Mouse (Mus musculus): ENCODE results near the gene Cfdp1. TPM values are rescaled to one million over a fixed set of nuclear protein-coding genes. Genes with fewer than 3 reads are reported as not detected.
"Not testable (repeated sequence)": the region's sequence is repeated elsewhere in the genome, so short reads cannot be mapped to it uniquely, and the experiment has no call there.

Gene Cfdp1
- total RNA-seq, 2 experiments from 2014 or later: 100 to 101 TPM

DNA sequence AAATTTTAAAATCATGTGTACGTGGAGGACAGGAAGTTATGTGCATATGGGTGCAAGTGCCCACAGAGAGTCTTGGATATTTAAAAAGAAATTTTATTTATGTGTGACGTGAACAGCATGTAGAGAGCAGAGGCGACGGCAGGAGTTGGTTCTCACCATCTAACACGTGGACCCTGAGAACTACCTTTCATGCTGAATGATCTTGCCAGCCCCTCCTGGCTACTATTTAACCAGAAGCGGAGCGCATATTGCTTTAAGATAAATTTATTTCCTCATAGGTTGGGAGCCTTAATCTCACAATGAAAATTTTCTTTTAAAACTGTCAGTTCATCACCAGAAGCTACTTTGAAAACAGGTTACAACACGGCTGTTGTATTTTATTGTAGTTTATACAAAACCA, 10.6 kb upstream of the Cfdp1 start:
- DNase-seq (ENCODE audit: low spot score in 2 of 2): no peak

DNA sequence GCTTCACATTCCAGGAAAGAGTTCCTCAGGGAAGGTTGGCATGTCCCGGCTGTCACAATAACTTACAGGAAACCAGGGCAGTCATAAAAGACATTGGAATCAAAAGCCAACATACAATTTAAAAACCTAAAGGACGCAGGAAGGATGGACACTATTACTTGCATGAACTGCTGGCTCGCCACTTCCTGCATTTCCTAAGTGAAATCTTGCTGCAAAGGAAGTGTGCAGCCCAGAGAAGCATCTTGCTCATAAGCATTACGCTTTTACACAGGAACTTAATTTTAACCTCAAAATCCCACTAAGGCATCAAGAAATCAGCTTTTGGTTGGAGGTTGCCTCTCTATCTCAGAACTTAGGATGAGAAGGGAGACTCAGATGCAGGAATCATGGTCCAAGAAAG, 9.2 kb upstream of the Cfdp1 start:
- no peak for DNase-seq (ENCODE audit: low spot score in 2 of 2)

DNA sequence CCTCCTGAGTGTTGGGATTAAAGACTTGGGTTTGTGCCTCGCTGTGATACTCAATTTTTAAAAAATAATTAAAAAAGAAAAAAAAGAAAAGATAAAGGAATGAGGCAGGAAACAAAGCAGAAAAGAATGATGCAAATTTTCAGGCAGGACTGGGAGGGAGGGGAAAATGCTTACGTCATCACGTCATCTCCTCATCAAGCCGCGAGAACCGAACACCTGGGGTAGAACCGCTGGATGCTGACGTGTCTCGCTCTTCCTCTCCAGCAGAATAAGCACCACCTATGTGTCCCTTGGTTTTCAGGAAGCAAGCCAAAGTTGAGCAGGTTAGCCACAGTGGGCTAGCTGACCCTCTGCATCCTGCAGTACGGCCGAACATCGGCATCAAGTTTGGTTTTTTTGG, 1.9 kb upstream of the Cfdp1 start:
- DNase-seq (ENCODE audit: low spot score in 2 of 2): no peak

DNA sequence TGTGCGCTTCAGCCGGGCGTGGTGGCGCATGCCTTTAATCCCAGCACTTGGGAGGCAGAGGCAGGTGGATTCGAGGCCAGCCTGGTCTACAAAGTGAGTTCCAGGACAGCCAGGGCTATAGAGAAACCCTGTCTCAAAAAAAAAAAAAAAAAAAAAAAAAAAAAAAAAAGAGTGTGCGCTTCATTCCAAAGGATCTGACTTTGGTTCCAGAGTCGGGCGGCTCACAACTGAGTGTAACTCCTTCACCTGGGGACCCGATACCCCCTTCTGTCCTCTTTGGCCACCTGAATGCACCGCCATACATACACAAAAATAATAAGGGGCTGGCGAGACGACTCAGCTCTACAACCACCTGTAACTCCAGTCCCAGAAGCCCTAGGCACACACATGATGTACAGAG, 872 bp downstream of the Cfdp1 start:
- not testable (repeated sequence) for DNase-seq (ENCODE audit: low spot score in 2 of 2)

DNA sequence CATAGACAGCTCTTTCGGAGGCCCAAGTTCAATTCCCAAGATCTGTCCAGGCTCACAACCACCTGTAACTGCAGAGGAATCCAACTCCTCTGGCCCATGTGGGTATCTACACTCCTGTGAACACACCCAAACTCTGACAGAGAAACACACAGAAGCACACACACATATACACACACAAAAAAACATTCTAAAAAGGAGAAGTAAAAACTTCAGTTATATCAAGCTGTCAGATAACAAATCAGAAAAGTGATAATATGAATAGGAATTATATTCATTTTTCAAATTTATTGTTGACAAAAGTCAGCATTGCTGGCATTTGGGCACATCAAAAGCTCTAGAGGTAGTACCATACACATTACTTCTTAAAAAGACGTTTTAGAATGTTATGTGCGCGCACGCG, 7.3 kb downstream of the Cfdp1 start:
- DNase-seq (ENCODE audit: low spot score in 2 of 2): no peak

DNA sequence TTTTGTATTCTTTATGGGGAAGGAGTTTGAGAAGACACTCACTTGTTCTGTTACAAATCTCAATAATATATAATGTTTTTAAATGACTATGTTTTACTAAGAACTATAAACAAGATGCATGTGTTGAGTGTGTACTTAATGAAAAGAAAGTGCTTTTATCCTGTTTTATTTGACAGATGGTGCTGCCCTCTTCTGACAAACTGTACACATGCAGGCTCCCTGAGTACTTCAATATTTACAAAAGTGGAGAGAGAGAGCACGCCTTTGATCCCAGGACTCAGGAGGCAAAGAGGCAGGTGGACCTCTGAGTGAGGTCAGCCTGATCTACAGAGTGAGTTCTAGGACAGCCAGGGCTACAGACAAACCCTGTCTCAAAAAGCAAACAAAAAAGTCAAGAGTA, 18.6 kb downstream of the Cfdp1 start:
- peak in 1 of 2 experiments; percentile 26 for DNase-seq (ENCODE audit: low spot score in 2 of 2)

DNA sequence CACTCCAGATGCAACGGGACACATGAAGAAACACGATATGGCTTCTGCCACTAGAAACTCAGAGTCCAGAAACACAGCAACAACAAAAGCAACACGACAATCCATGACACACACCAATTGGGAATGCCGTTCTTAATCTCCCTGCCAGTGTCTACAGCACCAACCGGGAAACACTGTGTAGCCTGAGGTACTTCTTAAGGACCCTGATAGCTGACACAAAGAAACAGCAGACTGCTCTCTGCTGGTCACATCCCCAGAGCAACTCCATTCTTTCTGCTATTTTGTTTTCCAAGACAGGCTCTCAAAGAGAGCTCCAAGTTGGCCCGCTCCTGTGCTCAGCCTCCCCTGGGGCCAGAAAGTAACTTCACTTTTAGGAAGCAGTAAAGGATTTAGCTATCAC, 20.1 kb downstream of the Cfdp1 start:
- no peak for DNase-seq (ENCODE audit: low spot score in 2 of 2)

DNA sequence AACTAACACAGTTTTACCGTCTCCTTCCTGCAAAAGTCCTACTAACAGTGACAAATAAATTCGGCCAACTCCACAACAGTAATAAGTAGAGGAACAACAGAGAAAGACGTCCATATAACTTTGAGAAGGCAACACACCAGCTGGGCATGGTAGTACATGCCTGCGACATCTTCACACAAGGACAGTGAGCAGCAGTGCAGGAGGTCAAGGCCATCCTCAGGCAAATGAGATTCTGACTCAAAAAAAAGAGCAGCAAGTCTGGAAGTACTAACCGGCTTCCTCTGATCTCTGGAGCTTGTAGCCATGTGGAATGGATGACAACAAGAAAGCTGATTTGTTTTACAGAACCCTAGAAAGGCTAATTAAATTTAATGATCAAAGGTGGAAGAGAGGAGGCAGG, 21.1 kb downstream of the Cfdp1 start:
- no peak for DNase-seq (ENCODE audit: low spot score in 2 of 2)

DNA sequence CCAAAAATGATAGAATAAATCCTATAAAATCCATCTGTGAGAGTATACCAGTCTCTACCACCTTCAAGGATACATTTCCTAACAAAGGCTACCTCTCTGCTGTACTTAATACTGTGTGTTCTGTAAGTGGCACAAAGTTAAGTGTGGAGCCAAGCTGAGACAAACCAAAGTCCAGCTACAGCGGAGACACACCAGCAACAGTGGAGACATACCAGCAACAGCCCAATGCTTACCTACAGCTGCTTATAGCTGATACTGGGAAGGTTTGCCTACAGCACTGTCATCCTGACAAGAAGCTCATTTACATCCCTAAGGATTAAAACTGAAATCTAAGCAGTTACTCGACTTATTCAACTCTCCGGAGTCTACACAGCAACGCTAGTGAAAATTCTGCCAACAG, 22.1 kb downstream of the Cfdp1 start:
- no peak for DNase-seq (ENCODE audit: low spot score in 2 of 2)

DNA sequence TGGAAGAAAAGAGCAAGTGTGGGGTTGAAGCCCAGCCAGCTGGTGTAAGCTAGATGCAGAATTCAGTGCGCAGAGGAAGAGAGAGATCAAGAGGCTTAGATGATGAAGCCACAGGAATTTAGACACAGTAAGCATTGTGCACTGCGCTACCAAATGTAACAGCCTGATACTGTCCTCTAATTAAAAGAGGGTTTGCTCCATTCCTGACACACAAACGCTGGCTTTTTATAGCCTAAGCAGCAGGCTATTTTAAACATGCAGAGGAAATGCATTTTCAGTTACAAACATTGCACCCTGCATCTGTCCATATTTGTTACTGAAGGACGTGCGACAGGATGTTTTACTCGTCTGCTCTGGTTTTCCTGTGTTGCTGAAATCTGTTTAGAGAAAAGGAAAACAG, 25.5 kb downstream of the Cfdp1 start:
- DNase-seq (ENCODE audit: low spot score in 2 of 2): no peak

DNA sequence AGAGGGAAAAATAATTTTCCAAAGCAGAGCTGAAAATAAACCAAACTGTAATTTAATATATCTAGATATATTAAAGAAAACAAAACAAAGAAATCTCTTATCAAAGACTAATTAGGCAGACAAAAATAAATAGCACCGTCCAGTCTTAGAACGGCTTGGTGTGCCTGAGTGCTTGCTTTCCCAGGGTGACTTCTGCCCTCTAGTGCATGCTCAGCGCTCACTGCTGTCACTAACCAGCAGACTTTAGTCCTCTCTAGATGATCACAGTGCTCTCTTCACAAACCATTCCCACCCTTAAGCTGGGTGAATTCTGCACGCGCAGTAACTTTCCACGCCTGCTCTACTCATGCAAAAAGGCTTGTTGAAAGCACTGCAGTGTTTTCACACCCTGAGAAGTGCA, 28.9 kb downstream of the Cfdp1 start:
- DNase-seq (ENCODE audit: low spot score in 2 of 2): peak; percentile 22 to 43

DNA sequence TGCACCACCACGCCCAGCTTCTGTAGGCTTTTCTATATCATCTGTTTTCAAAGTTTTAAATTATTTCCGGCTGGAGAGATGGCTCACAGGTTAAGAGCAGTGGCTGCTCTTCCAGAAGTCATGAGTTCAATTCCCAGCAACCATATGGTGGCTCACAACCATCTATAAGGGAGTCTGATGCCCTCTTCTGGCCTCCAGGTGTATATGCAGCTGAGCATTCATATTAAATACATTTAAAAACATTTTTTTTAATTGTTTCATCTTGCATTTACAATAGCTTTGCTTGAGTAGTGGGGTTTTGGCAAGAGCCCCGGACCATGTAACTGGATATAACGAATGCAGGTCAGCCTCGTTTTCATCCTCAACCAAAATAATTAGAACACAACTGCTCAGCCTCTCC, 29.8 kb downstream of the Cfdp1 start:
- no peak for DNase-seq (ENCODE audit: low spot score in 2 of 2)

DNA sequence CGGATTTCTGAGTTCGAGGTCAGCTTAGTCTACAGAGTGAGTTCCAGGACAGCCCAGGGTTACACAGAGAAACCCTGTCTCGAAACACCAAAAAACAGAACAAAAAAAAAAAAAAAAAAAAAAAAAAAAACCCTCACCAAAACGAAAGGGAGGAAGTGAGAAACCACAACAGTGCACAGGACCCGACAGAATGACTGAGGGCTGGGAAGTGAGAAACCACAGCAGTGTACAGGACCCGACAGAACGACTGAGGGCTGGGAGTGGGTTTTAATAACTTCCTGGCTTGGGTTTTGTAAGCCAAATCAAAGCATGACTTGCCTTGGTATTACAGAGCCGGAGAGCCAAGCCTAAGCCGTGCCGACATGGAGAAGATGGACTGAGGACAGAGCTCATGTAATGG, 32.9 kb downstream of the Cfdp1 start:
- no peak for DNase-seq (ENCODE audit: low spot score in 2 of 2)

DNA sequence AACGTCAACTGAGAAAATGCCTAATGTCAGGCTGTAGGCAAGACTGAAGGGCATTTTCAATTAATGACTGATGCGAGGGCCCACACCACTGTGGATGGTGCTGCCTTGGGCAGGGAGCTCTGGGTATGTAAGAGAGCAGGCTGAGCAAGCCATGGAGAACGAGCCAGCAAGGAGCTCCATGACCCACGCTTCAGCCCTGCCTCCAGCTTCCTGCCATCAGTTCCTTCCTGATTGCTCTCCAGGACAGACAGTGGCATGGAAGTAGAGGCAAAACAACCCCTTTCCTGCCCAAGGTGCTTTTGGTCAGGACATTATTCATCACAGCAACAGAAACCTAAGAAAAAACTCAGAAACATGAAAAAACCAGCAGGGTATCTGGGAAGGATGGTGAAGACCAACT, 33.4 kb downstream of the Cfdp1 start:
- DNase-seq (ENCODE audit: low spot score in 2 of 2): no peak

DNA sequence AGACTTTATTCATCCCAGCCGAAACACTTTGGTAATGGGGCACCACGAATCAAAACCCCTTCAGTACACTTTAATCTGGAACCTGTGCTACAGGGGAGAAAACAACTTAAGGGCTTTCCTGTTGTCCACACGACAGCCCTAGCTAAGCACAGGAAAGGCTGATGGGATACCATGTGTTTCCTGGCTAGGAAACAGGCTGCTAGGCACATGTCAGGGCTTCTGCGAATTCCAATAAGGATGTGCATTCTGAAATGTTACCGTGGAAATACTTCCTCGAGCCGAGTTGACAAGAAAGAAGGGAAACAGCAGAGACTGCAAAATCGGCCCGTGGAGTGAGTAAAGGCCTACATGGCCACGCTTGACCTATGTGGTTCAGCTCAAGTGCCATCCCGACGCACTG, 34.1 kb downstream of the Cfdp1 start:
- DNase-seq (ENCODE audit: low spot score in 2 of 2): no peak

DNA sequence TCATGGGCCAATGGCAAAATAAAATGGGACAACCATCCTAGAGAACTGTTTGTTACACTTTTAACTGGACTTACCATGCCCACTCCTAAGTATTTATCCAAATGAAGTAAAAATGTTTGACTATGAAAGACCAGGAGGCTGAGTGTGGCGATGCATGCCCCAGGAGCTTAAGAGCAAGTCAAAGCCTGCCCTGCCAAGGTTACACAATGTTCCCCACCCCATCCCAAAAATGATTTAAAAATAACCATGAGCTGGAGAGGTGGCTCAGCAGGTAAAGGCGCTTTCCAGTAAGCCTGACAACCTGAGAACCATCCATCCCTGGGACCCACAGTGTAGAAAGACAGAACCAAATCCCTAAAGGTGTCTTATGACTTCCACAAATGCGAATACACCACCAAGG, 35.5 kb downstream of the Cfdp1 start:
- DNase-seq (ENCODE audit: low spot score in 2 of 2): no peak

DNA sequence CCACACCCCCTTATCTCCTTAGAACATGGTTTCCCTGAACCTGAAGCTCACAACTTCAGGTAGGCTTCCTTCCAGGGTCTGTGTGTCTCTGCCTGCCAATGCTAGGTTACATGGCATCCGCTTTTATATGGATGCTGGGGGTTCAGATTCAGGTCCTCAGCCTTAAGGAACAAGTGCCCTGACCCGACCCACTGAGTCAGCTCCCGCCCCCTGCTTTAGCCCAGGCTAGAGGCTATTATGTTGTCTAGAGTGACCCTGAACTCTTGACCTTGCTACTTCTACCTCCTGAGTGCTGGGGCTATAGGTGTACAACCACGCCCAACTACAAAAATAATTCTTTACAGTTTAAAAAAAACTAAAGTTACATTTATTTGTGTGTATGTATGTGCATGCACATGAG, 39.0 kb downstream of the Cfdp1 start:
- no peak for DNase-seq (ENCODE audit: low spot score in 2 of 2)

DNA sequence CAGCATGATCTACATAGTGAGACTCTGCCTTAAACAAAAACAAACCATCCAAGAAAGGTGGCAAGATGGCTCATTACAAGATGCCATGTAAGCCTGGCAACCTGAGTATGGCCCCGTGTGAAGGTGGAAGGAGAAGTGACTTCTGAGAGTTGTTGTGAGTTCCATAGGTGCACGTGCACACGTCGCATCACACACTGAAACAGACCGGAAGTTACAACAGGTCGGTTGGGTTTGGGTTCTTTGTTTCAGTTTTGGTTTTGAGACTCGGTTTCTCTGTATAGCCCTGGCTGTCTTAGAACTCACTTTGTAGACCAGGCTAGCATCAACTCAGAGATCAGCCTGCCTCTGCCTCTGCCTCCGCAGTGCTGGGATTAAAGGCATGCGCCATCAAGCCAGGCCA, 40.3 kb downstream of the Cfdp1 start:
- DNase-seq (ENCODE audit: low spot score in 2 of 2): no peak

DNA sequence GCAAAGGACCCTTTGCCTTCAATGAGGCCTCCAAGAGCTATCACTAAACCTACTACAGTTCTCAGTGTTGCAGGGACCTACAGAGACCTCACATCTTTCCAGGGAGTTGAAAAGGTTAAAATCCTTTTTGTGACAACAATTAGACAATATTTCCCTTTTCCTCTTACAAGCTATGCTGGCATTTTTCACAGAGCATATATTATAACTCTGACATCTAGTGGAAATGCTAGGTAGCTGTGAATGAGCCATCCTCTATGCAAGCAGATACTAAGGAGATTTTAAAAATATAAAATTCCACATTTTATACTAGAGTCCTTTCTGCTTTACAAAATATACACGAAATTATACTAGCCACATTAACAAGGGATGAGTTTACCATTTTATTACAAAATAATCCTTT, 41.3 kb downstream of the Cfdp1 start:
- DNase-seq (ENCODE audit: low spot score in 2 of 2): no peak

DNA sequence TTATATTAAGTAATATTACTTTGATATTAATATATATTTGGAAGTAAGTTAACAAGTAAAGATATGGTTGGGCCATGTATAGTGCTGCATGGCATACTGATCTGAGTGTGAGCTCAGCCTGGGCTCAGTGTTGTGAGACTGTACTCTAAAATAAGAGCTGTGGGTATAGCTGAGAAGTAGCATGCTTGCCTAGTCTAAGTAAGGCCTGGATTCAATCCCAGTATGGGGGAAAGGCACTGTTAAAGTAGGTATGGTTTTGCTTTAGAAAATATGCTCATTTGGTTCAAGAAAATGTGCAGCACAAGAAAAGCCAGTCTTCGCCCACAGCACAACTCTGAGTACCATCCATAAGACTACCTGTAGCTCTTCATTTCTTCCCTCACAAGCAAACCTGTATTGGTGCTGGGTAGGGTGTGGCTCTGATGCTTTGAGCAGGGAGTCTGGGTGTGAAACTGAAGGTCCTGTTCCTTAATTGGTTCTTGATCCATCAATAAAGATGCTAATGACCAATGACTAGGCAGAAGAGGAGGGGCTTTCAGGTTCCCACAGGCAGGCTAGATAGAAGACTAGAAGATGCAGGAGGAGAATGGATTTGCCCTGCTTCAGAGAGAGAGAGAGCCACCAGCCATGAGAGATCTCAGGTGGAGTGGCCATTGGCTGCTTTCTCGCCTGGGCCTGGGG, 43.3 kb downstream of the Cfdp1 start:
- no peak for DNase-seq (ENCODE audit: low spot score in 2 of 2)

DNA sequence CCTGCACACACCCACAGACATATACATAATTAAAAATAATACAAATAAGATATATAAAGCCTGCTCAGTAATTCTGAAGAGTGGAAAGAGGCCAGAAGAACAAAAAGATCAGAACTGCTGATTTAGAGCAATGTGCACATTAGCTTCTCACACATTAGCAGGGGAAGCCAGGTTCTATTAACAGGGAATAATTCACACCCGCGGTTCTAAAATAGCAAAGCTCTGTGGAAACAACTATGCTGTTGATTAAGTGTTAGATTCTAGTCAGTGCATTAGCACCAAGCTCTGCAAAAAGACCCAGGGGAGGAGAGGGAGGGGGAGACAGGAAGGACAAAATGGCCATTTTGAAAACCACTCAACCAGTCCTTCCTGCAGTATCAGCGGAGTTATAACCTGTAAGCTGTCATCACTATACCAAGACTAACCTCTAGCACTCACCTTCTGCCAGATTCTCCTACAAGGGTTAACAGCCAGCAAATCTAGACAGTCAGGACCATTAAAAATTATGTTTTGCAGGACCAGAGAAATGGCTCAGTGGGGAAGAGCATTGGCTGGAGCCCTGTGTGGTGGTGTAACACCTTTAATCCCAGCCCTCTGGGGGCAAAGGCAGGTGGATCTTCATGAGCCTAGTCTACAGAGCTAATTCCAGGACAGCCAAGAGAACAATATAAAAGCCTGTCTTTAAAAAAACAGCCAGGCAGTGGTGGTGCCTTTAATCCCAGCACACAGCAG, 45.0 kb downstream of the Cfdp1 start:
- DNase-seq (ENCODE audit: low spot score in 2 of 2): no peak

DNA sequence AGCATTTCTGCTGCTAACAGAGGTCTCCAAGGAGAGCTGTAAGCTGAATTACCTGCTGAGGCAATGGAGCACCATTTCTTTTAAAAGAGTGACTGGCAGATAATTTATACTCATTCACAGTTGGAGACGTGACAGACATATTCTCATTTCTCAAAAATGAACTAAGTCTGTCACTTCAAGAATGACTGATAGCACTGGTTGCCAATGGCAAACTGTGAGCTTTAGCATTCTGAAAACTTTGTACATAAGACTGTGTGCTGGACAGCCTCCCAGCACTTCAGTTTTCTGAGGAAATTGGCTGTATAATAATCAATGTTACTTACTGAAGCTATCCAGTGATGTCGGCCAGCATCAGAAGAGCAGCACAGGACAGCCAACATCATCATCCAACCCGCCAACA, 46.1 kb downstream of the Cfdp1 start:
- no peak for DNase-seq (ENCODE audit: low spot score in 2 of 2)

DNA sequence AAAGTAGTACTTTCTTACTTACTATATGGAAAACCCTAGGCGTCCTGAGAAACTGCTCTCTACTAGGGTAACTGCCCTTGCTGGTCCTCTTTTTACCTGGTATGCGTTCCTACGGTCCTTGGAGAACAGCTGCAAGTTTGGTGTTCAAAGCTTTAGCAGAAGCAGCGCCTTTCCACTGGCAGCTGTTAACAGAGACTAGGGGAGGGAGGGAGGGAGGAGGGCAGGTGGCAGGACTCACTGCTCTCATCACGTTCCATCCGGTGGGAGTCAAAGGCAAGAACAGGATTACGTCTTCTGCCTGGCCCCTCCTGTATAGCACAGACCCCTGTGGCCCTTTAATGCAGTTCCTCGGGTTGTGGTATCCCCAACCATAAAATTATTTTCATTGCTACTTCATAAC, 50.7 kb downstream of the Cfdp1 start:
- DNase-seq (ENCODE audit: low spot score in 2 of 2): no peak
